Mouse (Mus musculus) layer of hippocampus, adult 18-20 months (tissue): ENCODE measurements around the gene Gm43552. TPM values are rescaled to one million over a fixed set of nuclear protein-coding genes. Genes with fewer than 3 reads are reported as not detected.
A peak's percentile ranks its signal among the peaks of the same experiment; 100 is the strongest.
"Not testable (repeated sequence)": the region's sequence is repeated elsewhere in the genome, so short reads cannot be mapped to it uniquely, and the experiment has no call there.

Experiments used
- DNase-seq, 2 experiments: peaks; one replicate each; pipeline ENCODE4 v3.0.0; 2022; ENCODE audit warnings: low spot score in 2 of 2
- total RNA-seq, 2 experiments: library from RNA; stranded (reverse); gene quantifications; 2 replicates each; pipeline ENCODE4 v1.2.3; 2021

Gm43552 gene
- total RNA-seq, 2 experiments from 2014 or later, result not detected

- peak; percentile 45 to 70 for DNase-seq
These were observed 592 bp downstream of the Gm43552 start for GRCm38 (mm10) chr5:65491767-65492715.

- DNase-seq, result no peak
These were observed 2.8 kb downstream of the Gm43552 start for GRCm38 (mm10) chr5:65489830-65490229.

- no peak for DNase-seq
These were observed 3.9 kb downstream of the Gm43552 start for GRCm38 (mm10) chr5:65488725-65489124.

- no peak for DNase-seq
These were observed 5.3 kb downstream of the Gm43552 start for GRCm38 (mm10) chr5:65487381-65487780.

GRCm38 (mm10) chr5:65486514-65486913, 6.1 kb downstream of the Gm43552 start:
- no peak for DNase-seq

GRCm38 (mm10) chr5:65482996-65483395, 9.6 kb downstream of the Gm43552 start:
- DNase-seq, result no peak

- no peak for DNase-seq
These were observed 12.1 kb downstream of the Gm43552 start for GRCm38 (mm10) chr5:65480511-65480910.

- no peak for DNase-seq
These were observed 12.8 kb downstream of the Gm43552 start for GRCm38 (mm10) chr5:65479681-65480445.

GRCm38 (mm10) chr5:65478224-65478623, 14.4 kb downstream of the Gm43552 start:
- DNase-seq, result no peak

GRCm38 (mm10) chr5:65476739-65477138, 15.9 kb downstream of the Gm43552 start:
- DNase-seq, result not testable (repeated sequence)

- DNase-seq, result no peak
These were observed 16.8 kb downstream of the Gm43552 start for GRCm38 (mm10) chr5:65475806-65476205.

- DNase-seq, result peak; percentile 36 to 59
These were observed 22.9 kb downstream of the Gm43552 start for GRCm38 (mm10) chr5:65469766-65470165.

GRCm38 (mm10) chr5:65466911-65467310, 25.7 kb downstream of the Gm43552 start:
- DNase-seq, result no peak

- DNase-seq, result no peak
These were observed 32.3 kb downstream of the Gm43552 start for GRCm38 (mm10) chr5:65460361-65460760.

- no peak for DNase-seq
These were observed 33.2 kb downstream of the Gm43552 start for GRCm38 (mm10) chr5:65459454-65459853.

GRCm38 (mm10) chr5:65457846-65458245, 34.8 kb downstream of the Gm43552 start:
- DNase-seq, result no peak

GRCm38 (mm10) chr5:65457086-65457827, 35.4 kb downstream of the Gm43552 start:
- DNase-seq, result no peak

- no peak for DNase-seq
These were observed 37.9 kb downstream of the Gm43552 start for GRCm38 (mm10) chr5:65454771-65455170.

GRCm38 (mm10) chr5:65448941-65449340, 43.7 kb downstream of the Gm43552 start:
- DNase-seq, result no peak

GRCm38 (mm10) chr5:65447826-65448225, 44.8 kb downstream of the Gm43552 start:
- no peak for DNase-seq

GRCm38 (mm10) chr5:65446756-65447155, 45.9 kb downstream of the Gm43552 start:
- DNase-seq, result no peak
